Mouse (Mus musculus): ENCODE measurements at regions not wholly inside any gene's neighbourhood (a gene's known extent, or its start where the extent isn't known, plus 50 kb on each side); places are given as distances from the start of the nearest gene placed in this dataset.

DNA sequence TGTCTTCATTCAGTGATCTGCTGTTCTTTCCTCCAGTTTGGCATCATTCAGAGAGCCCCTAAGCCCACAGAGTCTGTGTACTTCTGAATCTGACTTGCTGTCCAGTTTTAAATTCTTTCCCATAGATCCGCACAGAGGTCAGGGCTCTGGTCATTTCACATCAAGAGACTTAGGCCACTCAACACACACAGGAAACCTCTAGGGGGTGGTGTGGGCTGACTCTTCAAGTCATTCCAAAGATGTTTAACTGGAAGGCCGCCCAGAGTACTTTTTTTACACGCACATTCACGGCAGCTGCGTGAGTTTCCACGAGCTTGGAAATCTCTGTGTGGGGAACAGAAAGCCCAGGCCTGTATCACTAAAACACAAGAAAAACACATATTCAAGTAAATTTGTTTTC is 102.7 kb upstream of the Tspan8 start:
- TF ChIP-seq HCFC1 (IDR thresholded peaks at IDR 0.05; ENCODE audit: low read depth, low read length) (no peak), CTCF (IDR thresholded peaks at IDR 0.05 in 2 of 3, conservative IDR thresholded peaks at IDR 0.05 in 1 of 3; ENCODE audit: control insufficient read depth in 1 of 3, insufficient read depth in 1 of 3, low read depth in 2 of 3, low read length in 3 of 3, poor library complexity in 1 of 3, severe bottlenecking in 1 of 3) (no peak), SIN3A (IDR thresholded peaks at IDR 0.05; ENCODE audit: low read length) (no peak), USF1 (IDR thresholded peaks at IDR 0.05; ENCODE audit: low read depth, low read length) (no peak), POLR2A (IDR thresholded peaks at IDR 0.05; ENCODE audit: control insufficient read depth in 1 of 2, insufficient read depth in 1 of 2, low read depth in 1 of 2, low read length in 2 of 2, poor library complexity in 1 of 2) (no peak), GATA1 (IDR thresholded peaks at IDR 0.05; ENCODE audit: low read depth, low read length) (no peak), MAX (IDR thresholded peaks at IDR 0.05; ENCODE audit: low read length) (no peak), JUND (IDR thresholded peaks at IDR 0.05; ENCODE audit: low read depth, low read length) (no peak), POLR2AphosphoS2 (IDR thresholded peaks at IDR 0.05; ENCODE audit: low read length) (no peak), MEF2A (IDR thresholded peaks at IDR 0.05; ENCODE audit: extremely low read depth, insufficient replicate concordance, low read depth, low read length, poor library complexity, severe bottlenecking) (no peak), ELF1 (IDR thresholded peaks at IDR 0.05; ENCODE audit: low read depth, low read length) (no peak)
